Mouse (Mus musculus) embryonic facial prominence, embryonic 10.5 days (tissue): ENCODE results near the gene Tsc22d1. TPM values are rescaled to one million over a fixed set of nuclear protein-coding genes. Genes with fewer than 3 reads are reported as not detected.

Experiments
- DNase-seq: peaks from one replicate; pipeline ENCODE4 v3.0.0-alpha.2; 2017; ENCODE audit warnings: low spot score
- H3K27ac ChIP-seq: fragments of 300-500 bp; sonication (generic); replicated peaks from 2 replicates; pipeline ENCODE4 v1.5.1; 2016; ENCODE audit warnings: mild to moderate bottlenecking
- H3K27me3 ChIP-seq: fragments of 300-500 bp; sonication (generic); replicated peaks from 2 replicates; pipeline ENCODE4 v1.6.1; 2016; ENCODE audit warnings: low read depth, mild to moderate bottlenecking; ENCODE audit not compliant: poor library complexity, severe bottlenecking
- H3K36me3 ChIP-seq: fragments of 300-500 bp; sonication (generic); replicated peaks from 2 replicates; pipeline ENCODE4 v1.6.1; 2016; ENCODE audit warnings: mild to moderate bottlenecking, moderate library complexity
- H3K4me1 ChIP-seq: fragments of 300-500 bp; sonication (generic); 2 replicates; pipeline ENCODE4 v1.6.1; 2016
- H3K4me3 ChIP-seq: fragments of 300-500 bp; sonication (generic); 2 replicates; pipeline ENCODE4 v1.5.1; 2016; ENCODE audit warnings: mild to moderate bottlenecking, moderate library complexity
- H3K9me3 ChIP-seq: fragments of 300-500 bp; sonication (generic); 2 replicates; pipeline ENCODE4 v1.6.1; 2016; ENCODE audit warnings: mild to moderate bottlenecking
- WGBS: fragments of 180-500 bp; shearing (Covaris S2); methylation state at CpG from one replicate; pipeline ENCODE4 v1.1.7; 2016; 5-methylcytosine and 5-hydroxymethylcytosine counted together
- polyA plus RNA-seq: library from polyadenylated mRNA; unstranded; fragments of >200 nt; fragmentation: Nextera tagmentation; extraction: Ambion mirVana; gene quantifications from 2 replicates; pipeline ENCODE4 v1.2.1, GENCODE M21; 2016

Tsc22d1 gene
- polyA plus RNA-seq, 1 experiment from 2014 or later: 325 TPM

DNA sequence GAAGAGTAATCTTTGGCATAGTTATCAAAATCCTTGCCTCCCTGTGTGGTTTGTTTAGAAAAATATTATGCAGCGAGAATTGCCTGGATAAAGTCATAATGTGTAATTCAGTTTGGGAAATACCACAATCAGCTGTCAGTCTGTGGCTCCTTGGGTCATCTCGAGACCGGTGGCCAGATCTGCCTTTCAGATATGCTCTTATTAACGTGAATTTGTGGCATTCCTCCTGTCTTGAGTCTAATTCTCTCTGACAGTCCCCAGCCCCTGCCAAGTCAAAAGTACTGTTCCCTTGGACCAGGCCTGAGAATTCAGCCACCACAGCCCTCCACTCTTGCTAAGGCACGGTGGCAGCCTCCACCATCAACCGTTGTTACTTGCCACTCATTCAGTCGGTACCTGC lies 97.2 kb downstream of the Tsc22d1 start:
- Histone ChIP-seq H3K36me3 (peaks cover 34% of the 10 kb centered on the region), H3K9me3 (no peaks in the 10 kb centered on the region; the same call in 1 of the 2 replicates), H3K27ac (no peak overlapping the region), H3K27me3 (peaks cover 3% of the 10 kb centered on the region; the same call in 1 of the 2 replicates), H3K4me3 (no peak overlapping the region), H3K4me1 (peaks cover 49% of the 10 kb centered on the region)
- DNase-seq: no peak
- 77% methylated on average over 7 of the region's 7 CpGs for WGBS

DNA sequence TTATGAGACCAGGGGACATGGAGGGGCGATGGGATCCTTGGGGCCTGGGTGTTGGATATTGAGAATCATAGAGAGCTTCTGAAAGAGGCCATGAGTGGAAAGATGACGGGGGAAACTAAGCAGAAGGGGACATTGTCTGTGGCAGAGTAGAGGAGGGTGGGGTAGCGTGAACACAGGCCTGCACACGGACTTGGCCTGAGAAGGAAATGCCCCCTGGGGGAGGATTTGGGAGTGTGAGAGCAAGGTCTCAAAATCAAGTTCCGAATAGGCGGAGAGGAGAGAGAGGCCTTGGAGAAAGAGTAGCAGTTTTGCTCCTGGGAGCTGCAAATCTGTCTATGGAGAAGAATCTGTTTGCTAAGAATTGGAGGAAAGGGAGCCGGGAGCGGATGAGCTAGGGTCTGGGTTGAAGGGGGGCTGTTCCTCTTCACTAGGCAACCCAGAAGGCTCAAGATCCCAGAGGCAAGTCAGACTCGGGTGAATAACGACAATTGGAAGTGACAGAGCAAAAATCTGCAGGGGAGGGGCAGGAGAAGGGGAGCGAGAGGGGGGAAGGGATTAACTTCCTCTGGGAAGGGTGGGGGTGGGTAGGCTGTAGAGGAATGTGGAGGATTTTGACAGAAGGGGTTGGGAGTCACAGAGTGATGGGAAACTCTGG lies 98.8 kb downstream of the Tsc22d1 start:
- Histone ChIP-seq H3K27ac (peak overlapping the region; percentile 75), H3K4me3 (peak overlapping the region; percentile 16; the same call in 1 of the 2 replicates), H3K36me3 (peaks cover 19% of the 10 kb centered on the region), H3K9me3 (no peaks in the 10 kb centered on the region; the same call in 1 of the 2 replicates), H3K27me3 (peaks cover 3% of the 10 kb centered on the region; the same call in 1 of the 2 replicates), H3K4me1 (peaks cover 42% of the 10 kb centered on the region)
- WGBS: 17% methylated on average over 11 of the region's 11 CpGs
- DNase-seq: peak; percentile 74

DNA sequence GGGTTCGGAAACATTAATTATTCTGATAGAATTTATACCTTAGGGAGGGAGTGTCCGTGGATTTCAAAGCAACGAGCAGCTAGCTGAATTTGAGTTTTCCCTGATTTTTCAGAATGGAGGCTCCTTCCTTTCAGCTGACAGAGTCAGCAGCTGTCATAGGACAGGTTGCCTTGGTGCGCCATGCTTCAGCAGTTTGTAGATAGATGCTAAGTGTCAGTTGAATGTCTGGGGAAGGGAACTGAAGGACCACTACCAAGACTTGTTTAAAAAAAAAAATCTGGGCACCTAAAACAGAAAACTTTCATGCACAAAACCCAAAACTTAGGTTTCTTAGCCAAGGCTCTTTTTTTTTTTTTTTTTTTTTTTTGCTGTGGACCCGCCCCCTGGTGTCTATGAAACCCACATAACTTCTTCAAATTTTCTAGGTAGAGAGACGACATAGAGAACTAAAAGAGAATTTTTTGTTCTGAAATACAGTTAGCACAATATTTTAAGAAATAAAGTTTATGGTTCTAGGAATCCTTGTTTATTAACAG lies 99.4 kb downstream of the Tsc22d1 start:
- H3K4me1 ChIP-seq: peaks cover 42% of the 10 kb centered on the region
- peak overlapping the region; percentile 16; the same call in 1 of the 2 replicates for H3K4me3 ChIP-seq
- H3K9me3 ChIP-seq: no peaks in the 10 kb centered on the region; the same call in 1 of the 2 replicates
- H3K36me3 ChIP-seq: peaks cover 17% of the 10 kb centered on the region
- 36% methylated on average over 6 of the region's 6 CpGs for WGBS
- H3K27me3 ChIP-seq: peaks cover 3% of the 10 kb centered on the region; the same call in 1 of the 2 replicates
- DNase-seq: no peak
- H3K27ac ChIP-seq: peak overlapping the region; percentile 75; the same call in 1 of the 2 replicates

DNA sequence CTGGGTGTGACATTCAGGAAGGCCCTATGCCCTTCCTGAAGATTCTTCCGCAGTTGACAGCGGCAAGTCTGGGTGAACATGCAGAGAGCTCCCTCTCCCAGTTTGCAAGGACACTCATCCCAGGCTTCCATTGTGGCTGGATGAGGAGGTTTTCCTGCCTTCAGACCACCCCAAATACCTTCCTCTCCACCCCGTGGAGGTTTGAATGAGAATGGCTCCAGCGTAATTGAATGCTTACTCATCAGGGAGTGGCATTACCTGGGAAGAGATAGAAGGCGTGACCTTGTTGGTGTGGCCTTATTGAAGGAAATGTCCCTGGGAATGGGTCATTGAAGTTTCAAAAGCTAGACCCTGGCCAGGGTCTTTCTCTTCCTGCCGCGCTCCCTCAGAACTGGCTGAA lies 100.9 kb downstream of the Tsc22d1 start:
- Histone ChIP-seq H3K4me1 (peaks cover 46% of the 10 kb centered on the region), H3K27ac (peak overlapping the region; percentile 30; the same call in 1 of the 2 replicates), H3K36me3 (peaks cover 2% of the 10 kb centered on the region), H3K9me3 (no peaks in the 10 kb centered on the region; the same call in 1 of the 2 replicates), H3K27me3 (peaks cover 3% of the 10 kb centered on the region; the same call in 1 of the 2 replicates), H3K4me3 (no peak overlapping the region)
- WGBS: 71% methylated on average over 7 of the region's 7 CpGs
- no peak for DNase-seq

DNA sequence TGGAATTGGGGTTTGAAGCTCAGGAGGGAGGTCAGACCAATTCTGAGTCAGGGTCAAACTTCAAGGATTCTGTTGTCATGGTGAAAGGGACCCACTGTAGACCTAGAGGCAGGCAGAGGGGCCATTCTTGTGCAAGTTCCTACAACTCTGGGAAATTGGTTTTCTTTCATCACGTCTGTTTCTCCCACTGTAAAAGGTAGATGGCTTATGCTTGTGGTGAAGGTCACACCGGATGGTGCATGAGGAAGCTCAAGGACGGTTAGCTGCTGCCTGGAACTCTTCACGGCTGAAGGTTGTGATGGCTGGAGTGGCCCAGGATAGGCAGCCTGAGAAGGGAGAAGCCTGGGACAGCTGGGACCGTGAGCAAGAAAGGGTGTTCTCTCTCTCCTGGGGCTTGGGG lies 103.5 kb downstream of the Tsc22d1 start:
- H3K36me3 ChIP-seq: no peaks in the 10 kb centered on the region
- 87% methylated on average over 5 of the region's 5 CpGs for WGBS
- H3K9me3 ChIP-seq: no peaks in the 10 kb centered on the region
- peak overlapping the region; percentile 12; the same call in 1 of the 2 replicates for H3K27ac ChIP-seq
- DNase-seq: no peak
- H3K4me1 ChIP-seq: peaks cover 43% of the 10 kb centered on the region
- H3K27me3 ChIP-seq: peaks cover 3% of the 10 kb centered on the region; the same call in 1 of the 2 replicates
- H3K4me3 ChIP-seq: no peak overlapping the region

DNA sequence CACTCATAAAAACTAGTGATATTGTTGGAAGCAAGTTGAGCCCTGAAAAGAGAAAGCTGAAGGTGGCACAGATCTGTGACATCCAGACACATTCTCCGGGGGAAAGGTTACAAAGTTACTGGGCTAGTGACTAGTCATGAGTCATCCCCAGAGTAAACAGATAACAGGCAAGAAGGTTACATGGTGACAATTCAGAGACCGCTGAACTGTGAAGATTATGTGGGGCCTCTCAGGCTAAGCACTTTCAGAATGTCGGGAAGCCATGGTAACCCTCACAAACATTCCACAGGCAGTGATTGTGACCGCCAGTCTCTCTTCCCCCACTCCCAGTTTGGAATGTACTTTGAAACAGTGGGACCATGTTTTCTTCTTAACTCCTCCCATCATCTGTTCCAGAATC lies 105.8 kb downstream of the Tsc22d1 start:
- no peaks in the 10 kb centered on the region for H3K36me3 ChIP-seq
- H3K27me3 ChIP-seq: no peaks in the 10 kb centered on the region; the same call in 1 of the 2 replicates
- H3K27ac ChIP-seq: no peak overlapping the region
- DNase-seq: no peak
- H3K4me3 ChIP-seq: no peak overlapping the region
- no peaks in the 10 kb centered on the region for H3K9me3 ChIP-seq
- H3K4me1 ChIP-seq: peaks cover 21% of the 10 kb centered on the region
- WGBS: 61% methylated on average over 4 of the region's 4 CpGs

DNA sequence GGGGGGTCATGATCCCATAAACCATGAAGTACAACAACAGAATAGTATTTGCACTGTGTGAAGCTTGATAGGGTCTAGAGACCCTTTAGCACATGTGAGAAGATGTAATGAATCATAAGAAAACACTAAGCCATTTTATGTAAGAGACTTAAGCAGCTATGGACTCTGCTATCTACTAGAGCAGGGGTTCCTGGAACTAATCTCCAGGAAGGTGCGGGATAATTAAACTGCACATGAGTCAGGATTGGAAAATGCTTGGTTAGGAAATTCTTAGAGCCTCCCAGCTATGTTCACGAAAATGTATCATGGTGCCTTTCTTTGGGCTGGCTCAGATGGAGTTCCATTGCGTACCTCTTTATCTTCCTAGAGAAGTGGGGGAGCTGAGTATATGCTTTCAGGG lies 106.5 kb downstream of the Tsc22d1 start:
- Histone ChIP-seq H3K36me3 (no peaks in the 10 kb centered on the region), H3K27me3 (no peaks in the 10 kb centered on the region; the same call in 1 of the 2 replicates), H3K4me3 (no peak overlapping the region), H3K4me1 (peaks cover 15% of the 10 kb centered on the region), H3K9me3 (no peaks in the 10 kb centered on the region), H3K27ac (no peak overlapping the region)
- DNase-seq: no peak
- 95% methylated on average over 3 of the region's 3 CpGs for WGBS

DNA sequence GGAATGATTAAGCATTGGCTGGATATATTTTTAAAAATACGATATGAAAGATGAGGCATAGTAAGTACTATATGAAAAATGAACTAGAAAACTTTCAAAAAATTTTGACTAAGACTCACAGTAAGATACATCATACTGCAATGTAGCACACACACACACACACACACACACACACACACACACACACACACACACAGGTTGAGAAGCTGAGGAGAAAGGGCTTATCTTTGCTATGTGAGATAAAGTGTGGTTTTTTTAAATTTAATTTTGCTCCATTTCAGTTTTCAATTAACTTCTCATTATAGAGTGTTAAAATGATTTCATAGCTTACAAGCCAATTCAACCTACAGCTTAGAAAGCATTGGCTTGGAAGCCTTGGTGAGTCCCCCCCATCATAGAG lies 108.6 kb downstream of the Tsc22d1 start:
- no peak for DNase-seq
- H3K36me3 ChIP-seq: no peaks in the 10 kb centered on the region
- peaks cover 29% of the 10 kb centered on the region for H3K4me1 ChIP-seq
- H3K27me3 ChIP-seq: no peaks in the 10 kb centered on the region
- 86% methylated on average over 1 of the region's 1 CpGs for WGBS
- no peak overlapping the region for H3K27ac ChIP-seq
- H3K4me3 ChIP-seq: no peak overlapping the region
- H3K9me3 ChIP-seq: no peaks in the 10 kb centered on the region

DNA sequence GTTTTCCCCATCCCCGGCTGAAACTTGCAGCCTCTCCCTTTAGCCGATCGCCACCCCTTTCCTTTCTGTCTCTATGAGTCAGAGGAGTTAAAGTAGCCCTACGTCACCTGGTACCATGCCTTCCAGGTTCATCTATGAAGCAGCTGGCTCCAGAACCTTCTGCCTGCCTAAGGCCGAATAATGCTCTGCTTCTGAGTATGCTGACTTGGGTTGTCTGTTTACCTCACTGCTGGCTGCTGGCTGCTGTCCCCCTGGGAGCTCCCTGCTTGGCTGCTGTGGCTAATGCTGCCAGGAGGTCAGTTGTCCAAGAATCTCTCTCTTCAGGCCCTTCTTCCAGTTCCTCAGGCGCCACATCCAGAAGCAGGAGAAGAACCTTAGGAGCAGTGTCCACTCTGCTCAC lies 111.7 kb downstream of the Tsc22d1 start:
- no peaks in the 10 kb centered on the region for H3K27me3 ChIP-seq
- DNase-seq: no peak

DNA sequence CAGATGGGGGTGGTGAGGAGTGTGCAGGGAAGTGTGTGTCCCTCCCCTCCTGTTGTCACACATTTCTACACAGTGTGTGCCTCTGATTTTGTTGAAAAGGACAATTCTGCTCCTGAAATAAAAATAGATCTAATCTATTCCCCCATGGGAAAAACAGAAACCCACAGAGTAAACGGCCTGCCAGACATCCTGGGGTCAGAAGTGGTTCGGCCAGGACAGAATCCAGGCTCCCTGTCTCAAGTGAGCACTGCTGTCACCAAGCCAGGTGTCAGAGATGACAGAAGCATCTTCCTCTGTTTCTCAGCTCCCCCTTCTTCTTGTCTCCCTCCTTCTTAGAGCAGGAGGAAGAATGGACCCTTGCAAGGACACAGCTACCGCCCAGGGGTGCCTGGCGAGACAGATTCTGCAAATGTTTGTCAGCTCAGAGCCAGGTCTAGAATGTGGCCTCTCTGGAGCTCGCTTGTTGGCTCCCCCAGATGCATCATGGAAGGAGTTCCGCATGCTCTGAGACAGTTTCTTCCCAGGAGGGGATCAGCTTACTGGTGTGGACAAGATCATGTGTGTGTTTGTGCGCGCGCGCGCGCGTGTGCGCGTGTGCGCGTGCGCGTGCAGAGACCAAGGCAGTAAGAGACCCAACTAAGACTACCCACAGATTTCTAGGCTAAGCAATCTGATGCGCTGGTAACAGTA lies 112.4 kb downstream of the Tsc22d1 start:
- peaks cover 43% of the 10 kb centered on the region for H3K4me1 ChIP-seq
- 84% methylated on average over 20 of the region's 20 CpGs for WGBS
- no peaks in the 10 kb centered on the region for H3K27me3 ChIP-seq
- no peaks in the 10 kb centered on the region for H3K36me3 ChIP-seq
- peak overlapping the region; percentile 83 for H3K27ac ChIP-seq
- H3K4me3 ChIP-seq: no peak overlapping the region
- no peak for DNase-seq
- no peaks in the 10 kb centered on the region for H3K9me3 ChIP-seq

More for the DNA sequence above, 111.7 kb downstream of the Tsc22d1 start:
- H3K9me3 ChIP-seq: no peaks in the 10 kb centered on the region
- no peak overlapping the region for H3K4me3 ChIP-seq
- H3K4me1 ChIP-seq: peaks cover 42% of the 10 kb centered on the region
- no peaks in the 10 kb centered on the region for H3K36me3 ChIP-seq
- H3K27ac ChIP-seq: peak overlapping the region; percentile 83
- WGBS: 89% methylated on average over 6 of the region's 6 CpGs

DNA sequence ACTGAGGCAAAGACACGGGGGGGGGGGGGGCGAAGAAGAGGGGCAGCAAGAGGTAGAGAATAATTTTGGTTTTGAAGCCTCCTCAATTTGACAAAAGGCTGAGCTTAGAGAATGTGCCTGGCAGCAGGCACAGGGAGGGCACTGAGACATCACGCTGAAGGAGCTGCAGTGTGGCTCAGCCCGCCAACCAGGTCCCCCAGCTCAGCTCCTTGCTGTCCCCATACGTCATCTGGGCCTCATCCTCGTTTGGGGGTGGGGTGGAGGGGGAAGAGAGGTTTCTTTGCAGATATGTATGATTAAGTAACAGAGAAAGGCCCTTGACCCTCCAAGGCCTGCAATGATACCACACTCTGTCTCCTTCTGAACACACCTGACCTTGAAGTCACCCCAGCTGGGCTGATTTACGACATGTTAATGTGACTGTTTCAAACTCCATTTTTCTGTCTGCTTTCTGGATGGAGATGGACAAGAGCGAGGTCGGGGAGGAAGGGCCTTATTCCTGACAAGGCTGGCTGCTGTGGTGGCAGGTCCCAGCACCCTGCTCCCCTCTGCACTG lies 113.1 kb downstream of the Tsc22d1 start:
- DNase-seq: no peak
- no peaks in the 10 kb centered on the region for H3K36me3 ChIP-seq

DNA sequence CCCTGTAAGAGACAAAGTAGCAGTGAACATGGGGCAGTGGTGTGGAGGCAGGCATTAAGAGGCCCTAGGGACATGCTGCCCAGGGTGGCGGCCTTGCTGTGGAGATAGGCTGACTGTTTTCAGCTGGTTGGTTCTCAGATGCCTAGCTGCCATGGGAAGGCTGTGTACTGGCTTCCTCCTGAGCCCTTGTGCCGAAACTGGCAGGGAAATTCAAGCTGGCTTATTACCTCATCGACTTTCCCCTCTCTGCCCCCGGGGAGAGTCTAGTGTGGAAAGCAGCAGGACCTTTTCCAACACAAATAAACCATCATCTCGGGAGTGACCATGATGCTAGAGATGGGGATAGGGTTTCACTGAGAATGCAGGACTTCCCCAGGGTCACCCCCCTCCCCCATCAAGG lies 113.9 kb downstream of the Tsc22d1 start:
- Histone ChIP-seq H3K27ac (peak overlapping the region; percentile 83), H3K27me3 (no peaks in the 10 kb centered on the region), H3K9me3 (no peaks in the 10 kb centered on the region), H3K36me3 (no peaks in the 10 kb centered on the region), H3K4me1 (peaks cover 58% of the 10 kb centered on the region), H3K4me3 (peak overlapping the region; percentile 9; the same call in 1 of the 2 replicates)
- 23% methylated on average over 5 of the region's 5 CpGs for WGBS
- peak; percentile 65 for DNase-seq

More for the DNA sequence above, 113.1 kb downstream of the Tsc22d1 start:
- no peak overlapping the region for H3K4me3 ChIP-seq
- H3K4me1 ChIP-seq: peaks cover 50% of the 10 kb centered on the region
- no peaks in the 10 kb centered on the region for H3K27me3 ChIP-seq
- WGBS: 57% methylated on average over 9 of the region's 9 CpGs
- H3K9me3 ChIP-seq: no peaks in the 10 kb centered on the region
- H3K27ac ChIP-seq: peak overlapping the region; percentile 83
